Mouse (Mus musculus) intestine, embryonic 14.5 days (tissue): ENCODE data around the gene Hoxd10. TPM values are rescaled to one million over a fixed set of nuclear protein-coding genes. Genes with fewer than 3 reads are reported as not detected.

Experiments
- ATAC-seq: fragments of 200-750 bp; cut with Nextera tagmentation; replicated peaks from 2 replicates; pipeline ENCODE4 v1.8.0; 2017; ENCODE audit warnings: low read depth, moderate number of reproducible peaks, moderate TSS enrichment, moderate library complexity; ENCODE audit not compliant: low FRiP score, low TSS enrichment
- DNase-seq: peaks from one replicate; pipeline ENCODE4 v3.0.0-alpha.2; 2018; ENCODE audit warnings: low spot score
- H3K27ac ChIP-seq: fragments of 300-500 bp; sonication (generic); 2 replicates; pipeline ENCODE4 v1.5.1; 2014; ENCODE audit warnings: low read depth, mild to moderate bottlenecking, control low read depth
- H3K27me3 ChIP-seq: fragments of 300-500 bp; sonication (generic); replicated peaks from 2 replicates; pipeline ENCODE4 v1.6.1; 2014; ENCODE audit warnings: low read length, control low read depth; ENCODE audit not compliant: control insufficient read depth, insufficient read depth
- H3K36me3 ChIP-seq: fragments of 300-500 bp; sonication (generic); 2 replicates; pipeline ENCODE4 v1.6.1; 2014; ENCODE audit warnings: low read length, control low read depth; ENCODE audit not compliant: control insufficient read depth, insufficient read depth
- H3K4me1 ChIP-seq: fragments of 300-500 bp; sonication (generic); replicated peaks from 2 replicates; pipeline ENCODE4 v1.6.1; 2014; ENCODE audit warnings: low read length, control low read depth, mixed read lengths; ENCODE audit not compliant: control insufficient read depth, insufficient read depth
- H3K4me2 ChIP-seq: fragments of 300-500 bp; sonication (generic); 2 replicates; pipeline ENCODE4 v1.6.1; 2014; ENCODE audit warnings: low read length
- H3K4me3 ChIP-seq: fragments of 300-500 bp; sonication (generic); 2 replicates; pipeline ENCODE4 v1.5.1; 2014; ENCODE audit warnings: low read depth, low read length, control low read depth, mixed read lengths
- H3K9ac ChIP-seq: fragments of 300-500 bp; sonication (generic); 2 replicates; pipeline ENCODE4 v1.6.1; 2014; ENCODE audit warnings: mild to moderate bottlenecking, low read length
- H3K9me3 ChIP-seq: fragments of 300-500 bp; sonication (generic); 2 replicates; pipeline ENCODE4 v1.6.1; 2016; ENCODE audit warnings: low read length, control low read depth; ENCODE audit not compliant: control insufficient read depth
- WGBS: fragments of 180-500 bp; shearing (Covaris S2); extraction: QIAGEN DNeasy Blood & Tissue Kit; methylation state at CpG from one replicate; pipeline ENCODE4 v1.1.7; 2014; 5-methylcytosine and 5-hydroxymethylcytosine counted together
- polyA plus RNA-seq: library from polyadenylated mRNA; unstranded; fragments of >200 nt; fragmentation: Nextera tagmentation; extraction: Ambion mirVana; gene quantifications from 2 replicates; pipeline ENCODE4 v1.2.1, GENCODE M21; 2014

The Hoxd10 gene
- polyA plus RNA-seq, 1 experiment from 2014 or later, result 7.8 TPM

- DNase-seq (peak; percentile 79), ATAC-seq (no peak; the same call in 1 of the 2 replicates)
- H3K36me3 ChIP-seq, result no peaks in the 10 kb centered on the region
- H3K4me2 ChIP-seq, result peak overlapping the region; percentile 51
- H3K9ac ChIP-seq, result peak overlapping the region; percentile 22; the same call in 1 of the 2 replicates
- H3K9me3 ChIP-seq, result no peaks in the 10 kb centered on the region
- H3K27ac ChIP-seq, result peak overlapping the region; percentile 76; the same call in 1 of the 2 replicates
- 5% methylated on average over 34 of the region's 34 CpGs for whole genome bisulfite sequencing
- H3K4me1 ChIP-seq, result no peaks in the 10 kb centered on the region
- H3K27me3 ChIP-seq, result peaks cover 100% of the 10 kb centered on the region
- peak overlapping the region; percentile 16 for H3K4me3 ChIP-seq
Measured at GRCm38 (mm10) chr2:74696442-74697335, 5.0 kb downstream of the Hoxd10 start.

- Histone ChIP-seq H3K9me3 (no peaks in the 10 kb centered on the region), H3K4me3 (peak within 1 kb of the TSS; percentile 37), H3K9ac (peak within 1 kb of the TSS; percentile 52), H3K4me2 (peak within 1 kb of the TSS; percentile 51), H3K27ac (peak within 1 kb of the TSS; percentile 76), H3K4me1 (no peaks in the 10 kb centered on the region), H3K36me3 (no peaks in the 10 kb centered on the region), H3K27me3 (peaks cover 99% of the 10 kb centered on the region)
- peak; percentile 65 for ATAC-seq
- peak; percentile 85 for DNase-seq
- WGBS, result 2% methylated on average over 43 of the region's 43 CpGs
Measured at GRCm38 (mm10) chr2:74697567-74698121, 5.9 kb downstream of the Hoxd10 start, which contains the start of gene Hoxd9. Hoxd9 (plus strand) TSS chr2:74697727.

DNA sequence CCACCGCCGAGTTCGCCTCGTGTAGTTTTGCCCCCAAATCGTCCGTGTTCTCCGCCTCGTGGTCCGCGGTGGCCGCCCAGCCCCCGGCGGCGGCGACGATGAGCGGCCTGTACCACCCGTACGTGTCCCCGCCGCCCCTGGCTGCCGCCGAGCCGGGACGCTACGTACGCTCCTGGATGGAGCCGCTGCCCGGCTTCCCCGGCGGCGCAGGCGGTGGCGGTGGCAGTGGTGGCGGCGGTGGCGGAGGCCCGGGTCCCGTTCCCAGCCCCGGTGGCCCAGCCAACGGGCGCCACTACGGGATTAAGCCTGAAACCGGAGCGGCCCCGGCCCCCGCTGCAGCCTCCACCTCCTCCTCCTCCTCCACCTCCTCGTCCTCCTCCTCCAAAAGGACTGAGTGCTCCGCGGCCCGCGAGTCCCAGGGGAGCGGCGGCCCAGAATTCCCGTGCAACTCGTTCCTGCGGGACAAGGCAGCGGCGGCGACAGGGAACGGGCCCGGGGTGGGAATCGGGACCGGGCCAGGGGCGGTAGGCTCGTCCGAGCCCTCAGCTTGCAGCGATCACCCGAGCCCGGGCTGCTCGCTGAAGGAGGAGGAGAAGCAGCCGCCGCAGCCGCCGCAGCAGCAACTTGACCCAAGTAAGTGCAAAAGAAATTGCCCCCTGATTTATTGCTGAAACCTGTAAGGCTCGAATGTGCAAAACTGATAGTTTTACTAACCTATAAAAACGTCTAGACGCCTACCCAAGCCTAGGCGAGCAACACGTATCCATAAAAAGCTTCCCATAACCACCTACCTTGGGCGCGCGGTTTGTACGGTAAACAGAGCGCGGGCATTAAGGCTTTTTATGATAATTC lies 6.7 kb downstream of the Hoxd10 start:
- DNase-seq, result peak; percentile 77
- under 1% methylated on average over 84 of the region's 86 CpGs for WGBS
- peak overlapping the region; percentile 52 for H3K9ac ChIP-seq
- no peaks in the 10 kb centered on the region for H3K9me3 ChIP-seq
- H3K27me3 ChIP-seq, result peaks cover 99% of the 10 kb centered on the region
- H3K4me1 ChIP-seq, result no peaks in the 10 kb centered on the region
- no peaks in the 10 kb centered on the region for H3K36me3 ChIP-seq
- H3K4me3 ChIP-seq, result peak overlapping the region; percentile 37
- peak overlapping the region; percentile 51 for H3K4me2 ChIP-seq
- peak overlapping the region; percentile 76 for H3K27ac ChIP-seq
- no peak for ATAC-seq

DNA sequence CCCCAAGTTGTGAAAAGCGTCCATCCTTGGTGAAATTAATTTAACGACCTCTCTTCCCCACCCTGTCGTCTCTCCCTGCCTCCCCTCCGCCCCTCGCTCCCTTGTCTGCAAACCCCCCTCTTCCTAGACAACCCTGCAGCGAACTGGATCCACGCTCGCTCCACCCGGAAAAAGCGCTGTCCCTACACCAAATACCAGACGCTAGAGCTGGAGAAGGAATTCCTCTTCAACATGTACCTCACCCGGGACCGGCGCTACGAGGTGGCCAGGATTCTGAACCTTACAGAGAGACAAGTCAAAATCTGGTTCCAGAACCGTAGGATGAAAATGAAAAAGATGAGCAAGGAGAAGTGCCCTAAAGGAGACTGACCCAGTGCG lies 7.3 kb downstream of the Hoxd10 start:
- peak overlapping the region; percentile 37 for H3K4me3 ChIP-seq
- no peaks in the 10 kb centered on the region for H3K9me3 ChIP-seq
- H3K27me3 ChIP-seq, result peaks cover 99% of the 10 kb centered on the region
- ATAC-seq (no peak), DNase-seq (peak; percentile 74)
- peak overlapping the region; percentile 52 for H3K9ac ChIP-seq
- H3K4me2 ChIP-seq, result peak overlapping the region; percentile 51
- 1% methylated on average over 17 of the region's 17 CpGs for WGBS
- H3K27ac ChIP-seq, result peak overlapping the region; percentile 76
- no peaks in the 10 kb centered on the region for H3K4me1 ChIP-seq
- no peaks in the 10 kb centered on the region for H3K36me3 ChIP-seq

DNA sequence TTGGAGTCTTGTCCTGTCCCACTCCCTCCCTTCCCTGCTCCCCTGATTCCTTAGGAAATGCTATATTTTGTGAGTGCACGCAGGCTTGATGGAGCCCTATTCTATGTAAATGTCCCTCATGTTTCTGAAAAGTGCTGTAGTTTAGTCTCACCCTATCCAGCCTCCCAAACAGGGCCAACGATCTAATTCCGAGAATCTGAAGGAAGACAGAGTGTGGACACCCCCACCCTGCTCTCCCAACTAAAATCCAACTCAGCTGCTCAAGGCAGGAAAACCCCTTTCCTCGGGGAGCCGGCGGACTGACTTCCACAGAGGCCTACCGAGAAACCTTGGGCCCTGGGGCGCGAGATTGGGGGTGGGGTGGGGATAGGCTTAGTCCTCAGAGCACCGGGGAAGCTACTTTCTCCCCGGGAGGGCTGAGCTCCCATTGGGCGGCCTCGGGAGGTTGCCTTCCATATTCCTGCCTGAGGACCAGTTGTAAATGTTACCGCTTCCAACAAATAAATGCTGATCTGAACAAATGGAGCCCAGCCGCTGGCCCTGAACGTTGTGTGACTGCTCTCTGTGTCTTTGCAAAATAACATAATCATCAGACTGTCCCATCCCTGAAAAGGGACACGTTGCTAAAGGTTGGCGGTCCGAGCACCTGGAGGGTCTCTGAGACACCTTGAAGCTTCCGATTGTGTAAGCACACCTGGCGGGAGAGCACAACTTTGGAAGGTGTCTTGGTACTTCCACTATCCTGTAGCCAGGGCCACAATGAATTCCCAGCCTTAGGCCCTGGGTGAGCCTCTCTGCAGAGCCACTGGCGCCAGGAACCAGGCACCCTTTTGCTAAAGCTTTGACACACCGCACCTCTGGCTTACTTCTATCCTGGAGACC lies 8.2 kb downstream of the Hoxd10 start:
- 12% methylated on average over 23 of the region's 23 CpGs for WGBS
- H3K9ac ChIP-seq, result peak overlapping the region; percentile 52
- peak overlapping the region; percentile 51 for H3K27ac ChIP-seq
- H3K4me2 ChIP-seq, result peak overlapping the region; percentile 51
- H3K4me3 ChIP-seq, result peak overlapping the region; percentile 37
- DNase-seq (peak; percentile 68), ATAC-seq (no peak)
- no peaks in the 10 kb centered on the region for H3K4me1 ChIP-seq
- peaks cover 99% of the 10 kb centered on the region for H3K27me3 ChIP-seq
- H3K9me3 ChIP-seq, result no peaks in the 10 kb centered on the region
- no peaks in the 10 kb centered on the region for H3K36me3 ChIP-seq

- peak overlapping the region; percentile 51; the same call in 1 of the 2 replicates for H3K27ac ChIP-seq
- H3K27me3 ChIP-seq, result peaks cover 99% of the 10 kb centered on the region
- H3K4me2 ChIP-seq, result peak overlapping the region; percentile 51
- no peaks in the 10 kb centered on the region for H3K4me1 ChIP-seq
- H3K9me3 ChIP-seq, result no peaks in the 10 kb centered on the region
- DNase-seq (no peak), ATAC-seq (no peak)
- no peaks in the 10 kb centered on the region for H3K36me3 ChIP-seq
- no peak overlapping the region for H3K4me3 ChIP-seq
- 12% methylated on average over 22 of the region's 22 CpGs for WGBS
- H3K9ac ChIP-seq, result peak overlapping the region; percentile 3; the same call in 1 of the 2 replicates
Measured at GRCm38 (mm10) chr2:74700546-74701112, 8.9 kb downstream of the Hoxd10 start.

DNA sequence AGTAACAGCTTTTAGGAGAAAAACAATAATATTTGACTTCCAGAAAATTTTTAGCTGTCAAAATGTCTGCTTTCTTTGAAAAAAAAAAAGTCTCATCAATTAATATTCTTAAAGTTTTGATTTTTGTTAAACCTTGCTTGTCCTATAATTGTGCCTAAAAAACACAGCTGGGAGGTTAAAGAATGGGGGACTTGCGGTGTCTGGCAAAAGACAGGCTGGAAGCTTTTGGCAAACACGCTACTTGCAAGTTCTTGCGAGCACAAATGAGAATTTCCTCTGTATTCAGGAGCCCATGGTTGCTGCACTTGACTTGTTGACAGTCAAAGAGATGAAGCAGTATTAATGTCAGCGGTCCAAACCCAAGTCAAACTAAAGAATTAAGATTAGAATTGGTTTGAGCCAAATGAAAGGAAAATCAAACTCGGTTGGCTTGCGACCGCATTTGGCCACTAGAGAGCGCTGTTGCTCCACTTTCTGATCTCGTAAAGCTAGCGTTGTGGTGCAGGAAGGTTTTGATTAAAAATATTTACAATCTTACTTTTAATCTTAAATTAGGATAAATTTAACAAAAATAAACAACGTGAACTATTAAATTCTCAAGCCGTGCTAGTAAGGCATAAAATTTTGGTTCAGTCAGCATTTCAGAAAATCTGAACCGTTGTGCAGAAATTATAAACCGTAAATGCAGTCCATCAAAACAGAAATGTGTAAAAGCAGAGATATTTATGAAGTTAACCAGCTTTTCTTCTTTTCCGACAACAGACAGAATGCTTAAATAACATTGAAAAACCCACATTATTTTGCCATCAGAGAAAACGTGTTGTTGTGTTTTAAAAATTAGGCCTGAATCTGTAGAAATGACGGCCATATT lies 10.5 kb downstream of the Hoxd10 start:
- H3K27me3 ChIP-seq, result peaks cover 96% of the 10 kb centered on the region
- H3K9ac ChIP-seq, result no peak overlapping the region
- no peak overlapping the region; the same call in 1 of the 2 replicates for H3K4me2 ChIP-seq
- DNase-seq, result peak; percentile 97
- no peaks in the 10 kb centered on the region for H3K9me3 ChIP-seq
- H3K4me3 ChIP-seq, result no peak overlapping the region
- no peaks in the 10 kb centered on the region for H3K4me1 ChIP-seq
- no peak overlapping the region for H3K27ac ChIP-seq
- ATAC-seq, result no peak
- H3K36me3 ChIP-seq, result no peaks in the 10 kb centered on the region
- 14% methylated on average over 17 of the region's 17 CpGs for WGBS
